Comparison of ENCODE assay signal across 13 mouse cellular contexts in genomic region chr7:44487936-44488335, GRCm38 (mm10). TPM values are rescaled to one million over a fixed set of nuclear protein-coding genes. Genes with fewer than 3 reads are reported as not detected.
"Had no signal": no experiment of that assay in that cellular context is flagged by ENCODE, and none has a peak within 500 bp of the region (broad histone marks: within the 10 kb centered on the region; RNA-seq: fewer than 3 reads in every experiment).

No protein-coding gene starts in this region.

- H3K27ac ChIP-seq: limb, embryonic 15.5 days; liver, embryonic 13.5 days; midbrain, embryonic 15.5 days had no signal

- H3K9ac ChIP-seq: limb, embryonic 15.5 days; liver, embryonic 13.5 days; midbrain, embryonic 15.5 days had no signal

- H3K4me1 ChIP-seq: limb, embryonic 15.5 days; midbrain, embryonic 15.5 days had no signal

- H3K27me3 ChIP-seq: liver, embryonic 13.5 days; midbrain, embryonic 15.5 days had no signal

- H3K4me2 ChIP-seq: limb, embryonic 15.5 days; liver, embryonic 13.5 days; midbrain, embryonic 15.5 days had no signal

- DNase-seq: kidney, adult 2 months; kidney, postnatal 36 days; layer of hippocampus, adult 9-11 months; layer of hippocampus, postnatal 36 days; liver, embryonic 13.5 days; retina, postnatal 1 day had no signal

- ATAC-seq: intestine, embryonic 16.5 days; midbrain, embryonic 15.5 days had no signal

- H3K4me3 ChIP-seq: limb, embryonic 15.5 days; liver, embryonic 13.5 days; midbrain, embryonic 15.5 days had no signal

- H3K9me3 ChIP-seq: limb, embryonic 15.5 days; liver, embryonic 13.5 days; midbrain, embryonic 15.5 days had no signal

RNA-seq across cellular contexts. Expression of gene Aspdh, which starts 22.7 kb away (rescaled TPM):
- total RNA-seq: megakaryocyte-erythroid progenitor cell, adult 5-6 weeks had no signal
- polyA plus RNA-seq: limb, embryonic 11.5 days; thymus, postnatal 0 days had no signal

RNA-seq across cellular contexts. Expression of gene Mybpc2, which starts 36.5 kb away (rescaled TPM):
- total RNA-seq: left cerebral cortex, postnatal 25 days had no signal
- polyA plus RNA-seq: liver, embryonic 13.5 days had no signal
